Mouse (Mus musculus) embryonic fibroblast, embryonic 13.5 days (primary cell): Measurements from ENCODE around the gene Prkci.

Source experiments
- CTCF ChIP-seq: IDR thresholded peaks from 2 replicates; pipeline ENCODE4 v1.5.1; 2011; ENCODE audit warnings: mild to moderate bottlenecking, control low read depth, low read length, moderate library complexity, borderline replicate concordance; ENCODE audit not compliant: insufficient read depth
- POLR2A ChIP-seq: IDR thresholded peaks from 2 replicates; pipeline ENCODE4 v1.6.1; 2011; ENCODE audit warnings: low read depth, mild to moderate bottlenecking, control low read depth, low read length, moderate library complexity

DNA sequence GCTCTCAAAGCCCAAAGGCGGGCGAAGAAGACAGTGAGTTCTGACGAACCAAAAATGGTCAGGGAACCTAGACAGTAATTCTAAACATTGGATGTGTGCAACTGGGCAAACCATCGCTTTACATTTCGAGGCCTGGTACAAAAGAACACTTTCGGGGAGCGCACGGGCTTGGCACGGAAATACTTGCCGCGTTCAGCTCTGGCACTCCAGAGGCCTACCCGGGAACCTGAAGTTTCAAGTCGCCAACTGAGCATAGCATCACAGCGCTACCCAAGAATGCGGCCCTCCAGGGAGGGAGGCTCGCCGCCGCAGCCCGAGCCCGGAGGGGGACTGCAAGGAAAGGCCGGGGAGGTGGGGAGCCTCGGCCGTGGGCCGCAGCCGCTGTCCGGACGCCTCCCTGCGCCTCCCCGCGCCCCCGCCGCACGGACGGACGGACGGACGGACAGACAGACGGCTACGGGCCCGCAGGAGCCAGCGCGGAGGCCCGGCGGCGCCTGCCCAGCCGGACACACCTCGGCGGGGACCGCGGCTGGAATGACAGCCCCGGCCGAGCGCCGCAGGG lies 26.9 kb upstream of the Prkci start:
- TF ChIP-seq POLR2A (no peak; the same call in none of the 2 replicates), CTCF (no peak)
